Mouse (Mus musculus): ENCODE measurements around the gene 4632433K11Rik. TPM values are rescaled to one million over a fixed set of nuclear protein-coding genes. Genes with fewer than 3 reads are reported as not detected.
A peak's percentile ranks its signal among the peaks of the same experiment; 100 is the strongest.
"Not testable (repeated sequence)": the region's sequence is repeated elsewhere in the genome, so short reads cannot be mapped to it uniquely, and the experiment has no call there.

4632433K11Rik gene
- polyA plus RNA-seq, 1 experiment from 2014 or later, result not detected

- Histone ChIP-seq H3K36me3 (ENCODE audit: control insufficient read depth, insufficient read depth, low read length) (peaks cover 35% of the 10 kb centered on the region), H3K27me3 (ENCODE audit: control insufficient read depth, insufficient read depth, low read length) (no peaks in the 10 kb centered on the region), H3K4me1 (ENCODE audit: control insufficient read depth, insufficient read depth, low read length) (no peaks in the 10 kb centered on the region), H3K9me3 (ENCODE audit: control insufficient read depth, low read length) (no peaks in the 10 kb centered on the region), H3K27ac (ENCODE audit: low read depth, low read length) (no peak overlapping the region), H3K9ac (ENCODE audit: low read length) (no peak overlapping the region), H3K4me3 (ENCODE audit: low read depth, low read length) (no peak overlapping the region), H3K4me2 (ENCODE audit: low read depth) (no peak overlapping the region)
- ATAC-seq (ENCODE audit: insufficient read depth, low FRiP score, low TSS enrichment) (no peak), DNase-seq (ENCODE audit: low spot score) (no peak)
- WGBS, result 88% methylated on average over 1 of the region's 1 CpGs
Measured at GRCm38 (mm10) chr7:5073586-5073985, 39.7 kb downstream of the 4632433K11Rik start.

- H3K27me3 ChIP-seq (ENCODE audit: control insufficient read depth, insufficient read depth, low read length), result no peaks in the 10 kb centered on the region
- no peak overlapping the region for H3K4me2 ChIP-seq (ENCODE audit: low read depth)
- no peaks in the 10 kb centered on the region for H3K9me3 ChIP-seq (ENCODE audit: control insufficient read depth, low read length)
- DNase-seq (ENCODE audit: low spot score), result no peak
- no peak overlapping the region for H3K27ac ChIP-seq (ENCODE audit: low read depth, low read length)
- H3K36me3 ChIP-seq (ENCODE audit: control insufficient read depth, insufficient read depth, low read length), result peaks cover 28% of the 10 kb centered on the region
- no peak overlapping the region for H3K9ac ChIP-seq (ENCODE audit: low read length)
- 0 out of 2 replicates have a peak, but pooled peaks cover 2% of the 10 kb centered on the region for H3K4me1 ChIP-seq (ENCODE audit: control insufficient read depth, insufficient read depth, low read length)
- ATAC-seq (ENCODE audit: insufficient read depth, low FRiP score, low TSS enrichment), result no peak
- no peak overlapping the region for H3K4me3 ChIP-seq (ENCODE audit: low read depth, low read length)
- 95% methylated on average over 5 of the region's 5 CpGs for WGBS
Measured at GRCm38 (mm10) chr7:5074984-5075383, 41.1 kb downstream of the 4632433K11Rik start.

- no peaks in the 10 kb centered on the region for H3K27me3 ChIP-seq (ENCODE audit: control insufficient read depth, insufficient read depth, low read length)
- H3K36me3 ChIP-seq (ENCODE audit: control insufficient read depth, insufficient read depth, low read length), result peaks cover 24% of the 10 kb centered on the region
- no peaks in the 10 kb centered on the region for H3K9me3 ChIP-seq (ENCODE audit: control insufficient read depth, low read length)
- H3K4me2 ChIP-seq (ENCODE audit: low read depth), result no peak overlapping the region
- no peak overlapping the region for H3K9ac ChIP-seq (ENCODE audit: low read length)
- DNase-seq (ENCODE audit: low spot score), result no peak
- H3K4me1 ChIP-seq (ENCODE audit: control insufficient read depth, insufficient read depth, low read length), result peaks cover 12% of the 10 kb centered on the region; the same call in 1 of the 2 replicates
- H3K4me3 ChIP-seq (ENCODE audit: low read depth, low read length), result no peak overlapping the region
- H3K27ac ChIP-seq (ENCODE audit: low read depth, low read length), result no peak overlapping the region
- ATAC-seq (ENCODE audit: insufficient read depth, low FRiP score, low TSS enrichment), result no peak
- WGBS, result 86% methylated on average over 2 of the region's 2 CpGs
Measured at GRCm38 (mm10) chr7:5076931-5077330, 43.0 kb downstream of the 4632433K11Rik start.

GRCm38 (mm10) chr7:5079365-5080009, 45.6 kb downstream of the 4632433K11Rik start:
- not testable (repeated sequence) for H3K27me3 ChIP-seq (ENCODE audit: control insufficient read depth, insufficient read depth, low read length); H3K9me3 ChIP-seq (ENCODE audit: control insufficient read depth, low read length); DNase-seq (ENCODE audit: low spot score); H3K9ac ChIP-seq (ENCODE audit: low read length); H3K27ac ChIP-seq (ENCODE audit: low read depth, low read length)
- 51% methylated on average over 10 of the region's 13 CpGs for WGBS
- H3K4me3 ChIP-seq (ENCODE audit: low read depth, low read length), result peak overlapping the region; percentile 93
- H3K4me1 ChIP-seq (ENCODE audit: control insufficient read depth, insufficient read depth, low read length), result peaks cover 12% of the 10 kb centered on the region; the same call in 1 of the 2 replicates
- peak overlapping the region; percentile 35; the same call in 1 of the 2 replicates for H3K4me2 ChIP-seq (ENCODE audit: low read depth)
- H3K36me3 ChIP-seq (ENCODE audit: control insufficient read depth, insufficient read depth, low read length), result peaks cover 11% of the 10 kb centered on the region
- peak; percentile 29; the same call in 1 of the 2 replicates for ATAC-seq (ENCODE audit: insufficient read depth, low FRiP score, low TSS enrichment)

GRCm38 (mm10) chr7:5080010-5080751, 46.3 kb downstream of the 4632433K11Rik start, which contains the start of gene Epn1:
Gene Epn1 (plus strand): TSS chr7:5080235.
- Histone ChIP-seq H3K4me3 (ENCODE audit: low read depth, low read length) (peak within 1 kb of the TSS; percentile 93), H3K27me3 (ENCODE audit: control insufficient read depth, insufficient read depth, low read length) (no peaks in the 10 kb centered on the region), H3K4me1 (ENCODE audit: control insufficient read depth, insufficient read depth, low read length) (peaks cover 12% of the 10 kb centered on the region; the same call in 1 of the 2 replicates), H3K9me3 (ENCODE audit: control insufficient read depth, low read length) (no peaks in the 10 kb centered on the region), H3K4me2 (ENCODE audit: low read depth) (peak within 1 kb of the TSS; percentile 90), H3K27ac (ENCODE audit: low read depth, low read length) (peak within 1 kb of the TSS; percentile 51), H3K36me3 (ENCODE audit: control insufficient read depth, insufficient read depth, low read length) (peaks cover 10% of the 10 kb centered on the region), H3K9ac (ENCODE audit: low read length) (peak within 1 kb of the TSS; percentile 84)
- peak; percentile 97 for DNase-seq (ENCODE audit: low spot score)
- under 1% methylated on average over 70 of the region's 81 CpGs for WGBS
- peak; percentile 97 for ATAC-seq (ENCODE audit: insufficient read depth, low FRiP score, low TSS enrichment)

GRCm38 (mm10) chr7:5080815-5081214, 46.9 kb downstream of the 4632433K11Rik start:
- DNase-seq (ENCODE audit: low spot score) (no peak), ATAC-seq (ENCODE audit: insufficient read depth, low FRiP score, low TSS enrichment) (no peak)
- WGBS, result 25% methylated on average over 6 of the region's 6 CpGs
- H3K27ac ChIP-seq (ENCODE audit: low read depth, low read length), result no peak overlapping the region
- peaks cover 12% of the 10 kb centered on the region; the same call in 1 of the 2 replicates for H3K4me1 ChIP-seq (ENCODE audit: control insufficient read depth, insufficient read depth, low read length)
- peak overlapping the region; percentile 84 for H3K9ac ChIP-seq (ENCODE audit: low read length)
- peak overlapping the region; percentile 93 for H3K4me3 ChIP-seq (ENCODE audit: low read depth, low read length)
- no peaks in the 10 kb centered on the region for H3K27me3 ChIP-seq (ENCODE audit: control insufficient read depth, insufficient read depth, low read length)
- H3K4me2 ChIP-seq (ENCODE audit: low read depth), result peak overlapping the region; percentile 90
- H3K36me3 ChIP-seq (ENCODE audit: control insufficient read depth, insufficient read depth, low read length), result peaks cover 10% of the 10 kb centered on the region
- H3K9me3 ChIP-seq (ENCODE audit: control insufficient read depth, low read length), result no peaks in the 10 kb centered on the region

- Histone ChIP-seq H3K27ac (ENCODE audit: low read depth, low read length) (no peak overlapping the region), H3K27me3 (ENCODE audit: control insufficient read depth, insufficient read depth, low read length) (no peaks in the 10 kb centered on the region), H3K9me3 (ENCODE audit: control insufficient read depth, low read length) (no peaks in the 10 kb centered on the region), H3K36me3 (ENCODE audit: control insufficient read depth, insufficient read depth, low read length) (peaks cover 8% of the 10 kb centered on the region), H3K9ac (ENCODE audit: low read length) (no peak overlapping the region), H3K4me3 (ENCODE audit: low read depth, low read length) (peak overlapping the region; percentile 93), H3K4me2 (ENCODE audit: low read depth) (peak overlapping the region; percentile 90), H3K4me1 (ENCODE audit: control insufficient read depth, insufficient read depth, low read length) (peaks cover 12% of the 10 kb centered on the region; the same call in 1 of the 2 replicates)
- DNase-seq (ENCODE audit: low spot score) (no peak), ATAC-seq (ENCODE audit: insufficient read depth, low FRiP score, low TSS enrichment) (no peak)
- WGBS, result 83% methylated on average over 6 of the region's 6 CpGs
Measured at GRCm38 (mm10) chr7:5081241-5081640, 47.3 kb downstream of the 4632433K11Rik start.

- no peak overlapping the region for H3K9ac ChIP-seq (ENCODE audit: low read length)
- no peak for DNase-seq (ENCODE audit: low spot score)
- H3K4me1 ChIP-seq (ENCODE audit: control insufficient read depth, insufficient read depth, low read length), result peaks cover 12% of the 10 kb centered on the region; the same call in 1 of the 2 replicates
- H3K27me3 ChIP-seq (ENCODE audit: control insufficient read depth, insufficient read depth, low read length), result no peaks in the 10 kb centered on the region
- no peaks in the 10 kb centered on the region for H3K9me3 ChIP-seq (ENCODE audit: control insufficient read depth, low read length)
- 98% methylated on average over 2 of the region's 2 CpGs for WGBS
- H3K4me3 ChIP-seq (ENCODE audit: low read depth, low read length), result no peak overlapping the region; the same call in 1 of the 2 replicates
- peaks cover 7% of the 10 kb centered on the region for H3K36me3 ChIP-seq (ENCODE audit: control insufficient read depth, insufficient read depth, low read length)
- H3K4me2 ChIP-seq (ENCODE audit: low read depth), result no peak overlapping the region
- no peak for ATAC-seq (ENCODE audit: insufficient read depth, low FRiP score, low TSS enrichment)
- no peak overlapping the region for H3K27ac ChIP-seq (ENCODE audit: low read depth, low read length)
Measured at GRCm38 (mm10) chr7:5081939-5082338, 48.0 kb downstream of the 4632433K11Rik start.

Data from neural tube, embryonic 11.5 days (tissue).